Mouse (Mus musculus) adrenal gland, adult 18-20 months (tissue): ENCODE data around the gene Tmem132a. TPM values are rescaled to one million over a fixed set of nuclear protein-coding genes. Genes with fewer than 3 reads are reported as not detected.

Experiments used
- DNase-seq, 2 experiments: peaks; one replicate each; pipeline ENCODE4 v3.0.0; 2021 to 2022; ENCODE audit warnings: low spot score in 2 of 2
- long read RNA-seq, 2 experiments: library from polyadenylated mRNA; stranded (forward); transcript quantifications; one replicate each; pipeline ENCODE4 v2.0.0; 2021
- total RNA-seq, 2 experiments: library from RNA; stranded (reverse); gene quantifications; 1 replicate in 1 of 2; 2 replicates in 1 of 2; pipeline ENCODE4 v1.2.3; 2021

Tmem132a gene
- 10 to 100 TPM; 17.1 to 28.0 TPM for total RNA-seq
- long read RNA-seq, experiment 1, transcript Tmem132a-201 (11 exons, 3,657 nt): major isoform, 5 of 20 reads
- long read RNA-seq, experiment 1, partial matches to known transcripts: 11 of 20 reads
- long read RNA-seq, experiment 1, other reads (novel, unspliced or antisense): 3 of 20 reads
- long read RNA-seq, experiment 2, transcript Tmem132a-201 (11 exons, 3,657 nt): major isoform, 29 of 123 reads
- long read RNA-seq, experiment 2, partial matches to known transcripts: 69 of 123 reads
- long read RNA-seq, experiment 2, other reads (novel, unspliced or antisense): 23 of 123 reads

GRCm38 (mm10) chr19:10869886-10870527, at the start of gene Tmem132a:
TSS of gene Tmem132a (minus strand) at chr19:10869940.
- DNase-seq: no peak

GRCm38 (mm10) chr19:10918321-10918991, 48.7 kb upstream of the Tmem132a start:
- DNase-seq: no peak

GRCm38 (mm10) chr19:10916506-10916905, 46.8 kb upstream of the Tmem132a start:
- DNase-seq: no peak

- no peak for DNase-seq
Measured at GRCm38 (mm10) chr19:10914870-10915269, 45.1 kb upstream of the Tmem132a start.

GRCm38 (mm10) chr19:10914291-10914690, 44.6 kb upstream of the Tmem132a start:
- DNase-seq: no peak

- DNase-seq: no peak
Measured at GRCm38 (mm10) chr19:10909087-10909721, 39.5 kb upstream of the Tmem132a start.

- DNase-seq: peak; percentile 41 to 45
Measured at GRCm38 (mm10) chr19:10907891-10908290, 38.2 kb upstream of the Tmem132a start.

- DNase-seq: no peak
Measured at GRCm38 (mm10) chr19:10905728-10906000, 35.9 kb upstream of the Tmem132a start.

- peak; percentile 40 to 46 for DNase-seq
Measured at GRCm38 (mm10) chr19:10904927-10905727, 35.4 kb upstream of the Tmem132a start.

GRCm38 (mm10) chr19:10904512-10904911, 34.8 kb upstream of the Tmem132a start:
- DNase-seq: no peak

- DNase-seq: no peak
Measured at GRCm38 (mm10) chr19:10901046-10901445, 31.3 kb upstream of the Tmem132a start.

- DNase-seq: no peak
Measured at GRCm38 (mm10) chr19:10900315-10900714, 30.6 kb upstream of the Tmem132a start.

GRCm38 (mm10) chr19:10897491-10897890, 27.8 kb upstream of the Tmem132a start:
- DNase-seq: no peak

- no peak for DNase-seq
Measured at GRCm38 (mm10) chr19:10896849-10897248, 27.1 kb upstream of the Tmem132a start.

GRCm38 (mm10) chr19:10895708-10896107, 26.0 kb upstream of the Tmem132a start:
- DNase-seq: peak in 1 of 2 experiments; percentile 36

GRCm38 (mm10) chr19:10895016-10895528, 25.3 kb upstream of the Tmem132a start, which contains the start of gene Prpf19:
TSS of gene Prpf19 (plus strand) at chr19:10895231.
- DNase-seq: peak; percentile 92

GRCm38 (mm10) chr19:10892201-10892600, 22.5 kb upstream of the Tmem132a start:
- DNase-seq: no peak

GRCm38 (mm10) chr19:10881426-10882154, 11.8 kb upstream of the Tmem132a start, which contains the start of gene Tmem109:
TSS of gene Tmem109 (minus strand) at chr19:10882001.
- peak; percentile 86 to 88 for DNase-seq

- DNase-seq: peak in 1 of 2 experiments; percentile 31
Measured at GRCm38 (mm10) chr19:10880975-10881425, 11.3 kb upstream of the Tmem132a start.
